Mouse (Mus musculus) neutrophil, adult 5-6 weeks (primary cell): ENCODE results near the gene Bend7. TPM values are rescaled to one million over a fixed set of nuclear protein-coding genes. Genes with fewer than 3 reads are reported as not detected.

ENCODE experiments used
- ATAC-seq: fragments of 151-379, 151-347 bp; 2 replicates; pipeline ENCODE4 v1.8.0; 2017; ENCODE audit warnings: mild to moderate bottlenecking, moderate TSS enrichment; ENCODE audit not compliant: insufficient number of reproducible peaks, poor library complexity, low FRiP score, severe bottlenecking; ENCODE audit errors: extremely low read depth
- total RNA-seq: library from RNA; stranded (forward); fragments of 200-1000 nt; gene quantifications from 2 replicates; pipeline ENCODE4 v1.2.3, GENCODE M21; 2017

Gene Bend7
- total RNA-seq, 1 experiment from 2014 or later = not detected

DNA sequence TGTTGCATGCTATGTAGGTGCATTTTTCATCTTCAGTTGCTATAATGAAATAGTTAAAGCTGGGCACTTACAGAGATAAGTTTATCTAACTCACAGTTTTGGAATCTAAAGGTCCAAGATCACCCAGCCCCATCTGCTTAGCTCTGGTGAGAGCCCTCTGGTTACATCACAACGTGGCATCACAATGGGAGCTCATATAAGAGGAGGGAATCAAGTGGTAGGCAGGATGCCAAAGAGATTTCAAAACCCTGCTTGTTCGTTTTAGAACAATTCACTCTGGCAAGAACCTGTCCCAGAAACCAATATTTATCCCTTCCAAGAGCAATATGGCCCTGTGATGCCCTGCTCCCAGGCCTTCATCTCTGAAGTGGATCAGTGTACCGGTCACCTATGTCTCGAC lies 114.5 kb downstream of the Bend7 start:
- ATAC-seq = no peak

GRCm38 (mm10) chr2:4849449-4849848 lies 131.8 kb downstream of the Bend7 start:
- ATAC-seq = no peak

Other genes with a start within 250 kb of the Bend7 start
- 88.5 and 88.8 TPM in 2 replicates for gene Prpf18, start 65.7 kb upstream of the Bend7 start, total RNA-seq
- gene Sephs1, start 163.7 kb downstream of the Bend7 start, total RNA-seq = 11.0 and 17.6 TPM in 2 replicates
- 106 and 112 TPM in 2 replicates for gene Phyh, start 201.2 kb downstream of the Bend7 start, total RNA-seq